Mouse (Mus musculus): ENCODE data around the gene Cpm.

DNA sequence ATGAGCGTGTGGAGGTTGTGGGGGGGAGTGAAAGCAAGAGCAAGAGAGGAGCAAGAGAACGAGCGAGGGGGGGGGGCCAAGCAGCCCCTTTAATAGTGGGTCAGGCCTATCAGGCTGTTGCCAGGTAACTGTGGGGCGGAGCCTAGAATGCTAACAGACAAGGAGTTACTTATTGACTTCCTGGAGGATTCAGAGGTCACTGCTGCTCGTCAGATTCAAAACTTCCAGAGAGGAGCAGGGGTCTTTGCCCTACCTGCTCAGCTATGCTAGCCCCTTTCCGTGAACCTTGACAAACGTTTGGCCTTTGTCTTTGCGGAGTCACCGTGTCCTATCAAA is 34.5 kb downstream of the Cpm start:
- TF ChIP-seq POLR2A (IDR thresholded peaks at IDR 0.05; ENCODE audit: borderline replicate concordance, insufficient read depth, low read length) (no peak), CTCF (IDR thresholded peaks at IDR 0.05; ENCODE audit: borderline replicate concordance, insufficient read depth, low read depth, low read length) (no peak)

Measured in cerebellum, adult 2 months (tissue).